Mouse (Mus musculus): ENCODE data around the gene Etnk1. TPM values are rescaled to one million over a fixed set of nuclear protein-coding genes. Genes with fewer than 3 reads are reported as not detected.

The Etnk1 gene
- polyA plus RNA-seq, 1 experiment = 38.3 TPM

GRCm38 (mm10) chr6:143155996-143156395 lies 11.0 kb upstream of the Etnk1 start:
- H3K36me3 ChIP-seq (ENCODE audit: control insufficient read depth, insufficient read depth, low read length) = no peaks in the 10 kb centered on the region
- TF ChIP-seq CTCF (IDR thresholded peaks at IDR 0.05; ENCODE audit: extremely low read depth, insufficient read depth, insufficient read length, insufficient replicate concordance) (no peak), POLR2A (IDR thresholded peaks at IDR 0.05; ENCODE audit: low read depth, low read length) (no peak)
- DNase-seq (ENCODE audit: low read depth in 1 of 2, low spot score in 2 of 2) = no peak
- 88% methylated on average over 1 of the region's 1 CpGs for WGBS
- H3K27me3 ChIP-seq (ENCODE audit: control insufficient read depth, insufficient read depth, low read length) = no peaks in the 10 kb centered on the region
- no peak overlapping the region for H3K27ac ChIP-seq (ENCODE audit: insufficient read depth, low read length)
- no peak overlapping the region for H3K4me3 ChIP-seq (ENCODE audit: extremely low read depth, insufficient read depth, insufficient read length)
- H3K4me1 ChIP-seq (ENCODE audit: control insufficient read depth, insufficient read depth, insufficient read length) = peaks cover 18% of the 10 kb centered on the region; the same call in 1 of the 2 replicates

- no peaks in the 10 kb centered on the region for H3K36me3 ChIP-seq (ENCODE audit: control insufficient read depth, insufficient read depth, low read length)
- peaks cover 16% of the 10 kb centered on the region; the same call in 1 of the 2 replicates for H3K4me1 ChIP-seq (ENCODE audit: control insufficient read depth, insufficient read depth, insufficient read length)
- no peak overlapping the region for H3K4me3 ChIP-seq (ENCODE audit: extremely low read depth, insufficient read depth, insufficient read length)
- DNase-seq (ENCODE audit: low read depth in 1 of 2, low spot score in 2 of 2) = no peak
- H3K27me3 ChIP-seq (ENCODE audit: control insufficient read depth, insufficient read depth, low read length) = no peaks in the 10 kb centered on the region
- WGBS = 32% methylated on average over 7 of the region's 7 CpGs
- H3K27ac ChIP-seq (ENCODE audit: insufficient read depth, low read length) = peak overlapping the region; percentile 38
- no peak for TF ChIP-seq CTCF (IDR thresholded peaks at IDR 0.05; ENCODE audit: extremely low read depth, insufficient read depth, insufficient read length, insufficient replicate concordance)
- TF ChIP-seq POLR2A (IDR thresholded peaks at IDR 0.05; ENCODE audit: low read depth, low read length) = no peak
Measured at GRCm38 (mm10) chr6:143156684-143157083, 10.3 kb upstream of the Etnk1 start.

- TF ChIP-seq POLR2A (IDR thresholded peaks at IDR 0.05; ENCODE audit: low read depth, low read length) (no peak), CTCF (IDR thresholded peaks at IDR 0.05; ENCODE audit: extremely low read depth, insufficient read depth, insufficient read length, insufficient replicate concordance) (no peak)
- 89% methylated on average over 8 of the region's 8 CpGs for WGBS
- Histone ChIP-seq H3K4me1 (ENCODE audit: control insufficient read depth, insufficient read depth, insufficient read length) (peaks cover 11% of the 10 kb centered on the region; the same call in 1 of the 2 replicates), H3K4me3 (ENCODE audit: extremely low read depth, insufficient read depth, insufficient read length) (no peak overlapping the region), H3K27ac (ENCODE audit: insufficient read depth, low read length) (no peak overlapping the region), H3K36me3 (ENCODE audit: control insufficient read depth, insufficient read depth, low read length) (no peaks in the 10 kb centered on the region), H3K27me3 (ENCODE audit: control insufficient read depth, insufficient read depth, low read length) (no peaks in the 10 kb centered on the region)
- DNase-seq (ENCODE audit: low read depth in 1 of 2, low spot score in 2 of 2) = no peak
Measured at GRCm38 (mm10) chr6:143157401-143157800, 9.6 kb upstream of the Etnk1 start.

GRCm38 (mm10) chr6:143160572-143161231 lies 6.3 kb upstream of the Etnk1 start:
- 95% methylated on average over 6 of the region's 6 CpGs for WGBS
- DNase-seq (ENCODE audit: low read depth in 1 of 2, low spot score in 2 of 2) = no peak
- Histone ChIP-seq H3K27me3 (ENCODE audit: control insufficient read depth, insufficient read depth, low read length) (no peaks in the 10 kb centered on the region), H3K4me3 (ENCODE audit: extremely low read depth, insufficient read depth, insufficient read length) (no peak overlapping the region), H3K27ac (ENCODE audit: insufficient read depth, low read length) (no peak overlapping the region), H3K36me3 (ENCODE audit: control insufficient read depth, insufficient read depth, low read length) (no peaks in the 10 kb centered on the region), H3K4me1 (ENCODE audit: control insufficient read depth, insufficient read depth, insufficient read length) (peaks cover 2% of the 10 kb centered on the region; the same call in 1 of the 2 replicates)
- no peak for TF ChIP-seq CTCF (IDR thresholded peaks at IDR 0.05; ENCODE audit: extremely low read depth, insufficient read depth, insufficient read length, insufficient replicate concordance)
- TF ChIP-seq POLR2A (IDR thresholded peaks at IDR 0.05; ENCODE audit: low read depth, low read length) = no peak

GRCm38 (mm10) chr6:143162161-143162877 lies 4.7 kb upstream of the Etnk1 start:
- no peaks in the 10 kb centered on the region for H3K27me3 ChIP-seq (ENCODE audit: control insufficient read depth, insufficient read depth, low read length)
- TF ChIP-seq CTCF (IDR thresholded peaks at IDR 0.05; ENCODE audit: extremely low read depth, insufficient read depth, insufficient read length, insufficient replicate concordance) (no peak), POLR2A (IDR thresholded peaks at IDR 0.05; ENCODE audit: low read depth, low read length) (no peak)
- no peak overlapping the region for H3K27ac ChIP-seq (ENCODE audit: insufficient read depth, low read length)

GRCm38 (mm10) chr6:143163956-143164905 lies 2.8 kb upstream of the Etnk1 start:
- 72% methylated on average over 15 of the region's 15 CpGs for WGBS
- Histone ChIP-seq H3K27me3 (ENCODE audit: control insufficient read depth, insufficient read depth, low read length) (no peaks in the 10 kb centered on the region), H3K36me3 (ENCODE audit: control insufficient read depth, insufficient read depth, low read length) (no peaks in the 10 kb centered on the region), H3K27ac (ENCODE audit: insufficient read depth, low read length) (no peak overlapping the region), H3K4me3 (ENCODE audit: extremely low read depth, insufficient read depth, insufficient read length) (no peak overlapping the region), H3K4me1 (ENCODE audit: control insufficient read depth, insufficient read depth, insufficient read length) (no peaks in the 10 kb centered on the region)
- DNase-seq (ENCODE audit: low read depth in 1 of 2, low spot score in 2 of 2) = no peak
- TF ChIP-seq CTCF (IDR thresholded peaks at IDR 0.05; ENCODE audit: extremely low read depth, insufficient read depth, insufficient read length, insufficient replicate concordance) (no peak), POLR2A (IDR thresholded peaks at IDR 0.05; ENCODE audit: low read depth, low read length) (no peak)

More at GRCm38 (mm10) chr6:143162161-143162877, 4.7 kb upstream of the Etnk1 start:
- no peaks in the 10 kb centered on the region for H3K4me1 ChIP-seq (ENCODE audit: control insufficient read depth, insufficient read depth, insufficient read length)
- no peak for DNase-seq (ENCODE audit: low read depth in 1 of 2, low spot score in 2 of 2)
- no peaks in the 10 kb centered on the region for H3K36me3 ChIP-seq (ENCODE audit: control insufficient read depth, insufficient read depth, low read length)
- 67% methylated on average over 12 of the region's 12 CpGs for WGBS
- no peak overlapping the region for H3K4me3 ChIP-seq (ENCODE audit: extremely low read depth, insufficient read depth, insufficient read length)
